Mouse (Mus musculus) embryonic facial prominence, embryonic 12.5 days (tissue): ENCODE data around the gene Pcnx. TPM values are rescaled to one million over a fixed set of nuclear protein-coding genes. Genes with fewer than 3 reads are reported as not detected.

Experiments
- ATAC-seq: fragments of 200-750 bp; cut with Nextera tagmentation; 2 replicates; pipeline ENCODE4 v1.8.0; 2017; ENCODE audit not compliant: insufficient number of reproducible peaks, insufficient read depth, low FRiP score, low TSS enrichment
- H3K27ac ChIP-seq: fragments of 300-500 bp; sonication (generic); 2 replicates; pipeline ENCODE4 v1.5.1; 2016; ENCODE audit warnings: mild to moderate bottlenecking
- H3K27me3 ChIP-seq: fragments of 300-500 bp; sonication (generic); 2 replicates; pipeline ENCODE4 v1.6.1; 2016; ENCODE audit warnings: mild to moderate bottlenecking, moderate library complexity
- H3K36me3 ChIP-seq: fragments of 300-500 bp; sonication (generic); 2 replicates; pipeline ENCODE4 v1.6.1; 2016; ENCODE audit warnings: mild to moderate bottlenecking
- H3K4me1 ChIP-seq: fragments of 300-500 bp; sonication (generic); 2 replicates; pipeline ENCODE4 v1.6.1; 2016
- H3K4me2 ChIP-seq: fragments of 300-500 bp; sonication (generic); replicated peaks from 2 replicates; pipeline ENCODE4 v1.6.1; 2016; ENCODE audit warnings: mild to moderate bottlenecking, moderate library complexity
- H3K4me3 ChIP-seq: fragments of 300-500 bp; sonication (generic); 2 replicates; pipeline ENCODE4 v1.5.1; 2016; ENCODE audit warnings: mild to moderate bottlenecking
- H3K9ac ChIP-seq: fragments of 300-500 bp; sonication (generic); 2 replicates; pipeline ENCODE4 v1.6.1; 2016; ENCODE audit warnings: mild to moderate bottlenecking, moderate library complexity
- H3K9me3 ChIP-seq: fragments of 300-500 bp; sonication (generic); 2 replicates; pipeline ENCODE4 v1.6.1; 2016; ENCODE audit warnings: mild to moderate bottlenecking, moderate library complexity
- WGBS: fragments of 180-500 bp; shearing (Covaris S2); methylation state at CpG from one replicate; pipeline ENCODE4 v1.1.7; 2016; 5-methylcytosine and 5-hydroxymethylcytosine counted together
- polyA plus RNA-seq: library from polyadenylated mRNA; unstranded; fragments of >200 nt; fragmentation: Nextera tagmentation; extraction: Ambion mirVana; gene quantifications from 2 replicates; pipeline ENCODE4 v1.2.1, GENCODE M21; 2016

Gene Pcnx
- polyA plus RNA-seq, 1 experiment from 2014 or later = 12.6 TPM

DNA sequence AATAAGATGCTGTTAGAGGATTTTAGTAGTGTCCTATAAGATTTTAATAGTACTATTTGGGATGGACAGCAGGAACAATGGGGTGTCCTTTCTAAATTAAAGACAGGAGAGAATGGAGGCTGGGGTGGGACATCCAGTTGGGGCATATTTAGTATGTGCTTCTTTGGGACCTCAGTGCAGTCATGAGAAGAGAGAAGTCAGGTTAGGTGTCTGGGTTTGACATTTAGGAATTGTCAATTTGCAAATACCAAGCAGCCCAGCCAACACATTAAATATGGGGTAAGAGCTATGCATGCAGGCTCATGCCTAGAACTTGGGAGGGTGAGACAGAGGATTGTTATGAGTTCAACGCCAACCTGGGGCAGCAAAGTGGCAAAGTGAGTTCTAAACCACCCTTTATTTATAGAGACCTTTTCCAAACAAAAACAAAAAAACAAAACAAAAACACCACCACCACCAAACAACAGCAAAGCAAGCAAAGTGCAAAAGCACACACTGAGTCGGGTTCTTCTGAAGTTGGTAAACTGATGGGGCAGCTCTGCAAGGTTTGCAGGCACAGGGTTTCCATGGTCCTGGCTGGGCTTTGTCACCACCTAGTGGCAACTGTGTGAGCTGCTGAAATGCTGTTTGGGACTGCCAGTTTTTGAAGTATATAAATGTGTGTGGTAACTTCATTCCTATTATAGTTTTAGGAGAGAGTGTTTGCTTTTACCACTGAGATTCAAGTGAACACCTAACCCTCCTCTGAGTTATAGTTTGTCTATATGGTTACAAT is 55.5 kb downstream of the Pcnx start:
- Histone ChIP-seq H3K4me2 (no peak overlapping the region), H3K4me1 (peaks cover 2% of the 10 kb centered on the region), H3K27ac (no peak overlapping the region), H3K9ac (no peak overlapping the region), H3K27me3 (no peaks in the 10 kb centered on the region), H3K36me3 (peaks cover 24% of the 10 kb centered on the region), H3K9me3 (no peaks in the 10 kb centered on the region), H3K4me3 (no peak overlapping the region)
- ATAC-seq = no peak
- WGBS = 58% methylated on average over 2 of the region's 2 CpGs

DNA sequence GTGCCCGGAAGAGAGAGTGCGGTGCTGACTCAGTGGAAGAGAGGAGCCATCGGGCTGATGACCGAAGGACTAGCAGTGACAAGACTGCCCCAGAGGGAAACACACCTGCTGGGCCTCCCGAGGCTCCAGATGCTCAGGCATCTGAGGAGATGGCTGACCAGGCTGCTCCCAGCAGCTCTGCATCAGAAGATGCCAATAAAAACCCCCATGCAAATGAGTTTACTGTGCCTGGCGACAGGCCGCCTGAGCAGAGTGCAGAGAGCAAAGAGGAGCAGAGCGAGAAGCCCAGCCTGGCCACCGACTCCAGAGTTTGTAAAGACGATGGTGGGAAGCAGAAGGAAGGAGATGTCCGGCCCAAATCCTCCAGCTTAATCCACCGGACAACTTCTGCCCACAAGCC is 58.5 kb downstream of the Pcnx start:
- Histone ChIP-seq H3K4me2 (no peak overlapping the region), H3K27ac (no peak overlapping the region), H3K9ac (no peak overlapping the region), H3K27me3 (no peaks in the 10 kb centered on the region), H3K4me1 (no peaks in the 10 kb centered on the region), H3K4me3 (no peak overlapping the region), H3K36me3 (peaks cover 24% of the 10 kb centered on the region), H3K9me3 (no peaks in the 10 kb centered on the region)
- no peak for ATAC-seq
- WGBS = 91% methylated on average over 12 of the region's 12 CpGs

DNA sequence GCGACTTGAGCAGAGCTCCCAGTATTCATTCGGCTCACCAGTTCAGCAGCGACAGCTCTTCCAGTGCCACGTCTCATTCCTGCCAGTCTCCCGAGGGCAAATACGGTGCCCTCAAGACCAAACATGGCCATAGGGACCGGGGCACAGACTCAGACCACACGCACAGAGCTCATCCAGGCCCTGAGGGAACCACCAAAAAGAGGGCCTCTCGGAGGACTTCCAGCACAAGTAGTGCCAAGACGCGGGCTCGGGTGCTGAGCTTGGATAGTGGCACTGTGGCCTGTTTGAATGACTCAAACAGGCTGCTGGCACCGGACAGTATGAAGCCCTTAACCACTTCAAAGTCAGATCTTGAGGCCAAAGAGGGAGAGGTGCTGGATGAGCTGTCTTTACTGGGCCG is 59.1 kb downstream of the Pcnx start:
- peaks cover 24% of the 10 kb centered on the region for H3K36me3 ChIP-seq
- H3K4me1 ChIP-seq = no peaks in the 10 kb centered on the region
- H3K4me3 ChIP-seq = no peak overlapping the region
- no peak overlapping the region for H3K4me2 ChIP-seq
- no peak overlapping the region for H3K27ac ChIP-seq
- H3K9me3 ChIP-seq = no peaks in the 10 kb centered on the region
- ATAC-seq = no peak
- H3K9ac ChIP-seq = no peak overlapping the region
- WGBS = 96% methylated on average over 14 of the region's 14 CpGs
- no peaks in the 10 kb centered on the region for H3K27me3 ChIP-seq

DNA sequence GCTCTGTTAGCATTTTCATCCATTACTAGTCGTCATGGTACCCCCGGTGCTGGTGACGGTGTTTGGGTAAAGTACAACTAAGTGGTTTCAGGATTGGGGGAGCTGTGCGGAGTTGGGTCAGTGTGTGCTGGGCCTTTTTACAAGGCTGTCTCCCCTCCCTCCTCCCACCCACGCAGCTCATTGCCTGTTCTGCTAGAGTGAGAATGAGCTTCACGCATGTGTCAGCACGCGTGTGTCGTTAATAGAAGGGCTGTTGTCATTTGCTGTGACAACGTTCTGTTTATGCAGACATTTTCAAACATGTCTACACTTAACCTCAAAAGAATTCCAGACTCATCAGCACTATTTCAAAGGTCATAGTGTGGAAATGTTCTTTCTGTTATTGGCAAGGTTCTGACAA is 60.2 kb downstream of the Pcnx start:
- Histone ChIP-seq H3K36me3 (peaks cover 24% of the 10 kb centered on the region), H3K4me2 (no peak overlapping the region), H3K4me1 (no peaks in the 10 kb centered on the region), H3K4me3 (no peak overlapping the region), H3K27ac (no peak overlapping the region), H3K9me3 (no peaks in the 10 kb centered on the region), H3K9ac (no peak overlapping the region), H3K27me3 (no peaks in the 10 kb centered on the region)
- WGBS = 83% methylated on average over 10 of the region's 10 CpGs
- no peak for ATAC-seq

DNA sequence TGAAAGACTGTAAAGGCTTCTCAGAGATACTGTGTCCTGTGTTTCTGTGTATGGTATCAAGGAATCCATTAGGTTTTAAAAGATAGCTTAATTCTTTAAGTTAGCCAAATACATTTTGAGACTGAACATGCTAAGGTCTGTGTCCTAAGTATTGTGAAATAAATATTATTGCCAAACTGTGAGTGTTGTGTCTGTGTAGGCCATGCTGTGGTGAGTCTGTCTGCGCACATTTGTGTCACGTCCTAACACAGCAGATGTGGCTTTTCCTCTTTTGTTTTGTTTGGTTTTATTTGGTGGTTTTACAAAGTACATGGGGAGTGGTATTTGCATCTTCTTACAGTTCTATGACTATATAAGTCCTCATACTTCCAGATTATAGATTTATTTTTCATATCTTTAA is 60.8 kb downstream of the Pcnx start:
- 85% methylated on average over 2 of the region's 2 CpGs for WGBS
- Histone ChIP-seq H3K27me3 (no peaks in the 10 kb centered on the region), H3K9me3 (no peaks in the 10 kb centered on the region), H3K4me1 (no peaks in the 10 kb centered on the region), H3K9ac (no peak overlapping the region), H3K4me2 (no peak overlapping the region), H3K36me3 (peaks cover 24% of the 10 kb centered on the region), H3K27ac (no peak overlapping the region), H3K4me3 (no peak overlapping the region)
- no peak for ATAC-seq

DNA sequence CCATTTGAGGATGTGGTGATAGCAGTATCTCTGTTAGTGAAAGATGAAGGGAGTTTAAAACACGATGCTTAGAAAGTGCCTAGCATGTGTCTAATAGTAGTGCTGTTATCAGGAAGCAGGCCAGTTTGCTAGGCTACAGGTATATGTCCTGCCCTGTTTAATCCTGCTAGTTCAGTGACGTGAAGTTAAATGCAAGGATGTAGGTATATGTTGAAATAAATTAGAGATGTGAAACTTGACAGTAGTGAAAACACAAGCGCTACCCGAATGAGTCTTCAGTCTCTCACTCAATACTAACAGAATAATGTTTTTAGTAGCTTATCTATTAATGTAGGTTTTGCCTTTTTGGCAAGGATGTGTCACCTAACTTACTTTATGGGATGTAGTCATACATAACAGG is 62.0 kb downstream of the Pcnx start:
- Histone ChIP-seq H3K27ac (no peak overlapping the region), H3K4me2 (no peak overlapping the region), H3K9me3 (no peaks in the 10 kb centered on the region), H3K9ac (no peak overlapping the region), H3K4me3 (no peak overlapping the region), H3K4me1 (no peaks in the 10 kb centered on the region), H3K27me3 (no peaks in the 10 kb centered on the region), H3K36me3 (peaks cover 24% of the 10 kb centered on the region)
- no peak for ATAC-seq
- 91% methylated on average over 4 of the region's 4 CpGs for WGBS

DNA sequence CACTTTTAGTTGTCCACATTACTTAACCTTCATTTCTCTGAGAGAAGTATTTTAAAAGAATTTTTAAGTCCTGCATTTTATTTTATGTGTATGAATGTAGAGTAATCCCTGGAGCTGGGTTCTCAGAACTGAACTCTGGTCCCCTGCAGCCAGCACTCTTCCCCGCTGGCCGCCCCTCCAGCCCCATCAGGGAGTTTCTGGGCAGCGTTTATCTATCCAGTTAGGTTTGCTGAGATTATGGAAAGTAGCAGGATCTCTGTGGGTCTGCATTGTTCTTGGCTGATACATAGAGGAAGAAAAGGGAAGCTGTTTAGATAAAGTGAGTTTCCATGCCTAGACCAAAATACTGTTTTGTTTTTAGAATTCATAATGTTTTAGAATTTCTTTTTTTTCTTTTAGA is 63.0 kb downstream of the Pcnx start:
- Histone ChIP-seq H3K36me3 (peaks cover 17% of the 10 kb centered on the region), H3K4me3 (no peak overlapping the region), H3K9me3 (no peaks in the 10 kb centered on the region), H3K9ac (no peak overlapping the region), H3K4me2 (no peak overlapping the region), H3K4me1 (peaks cover 8% of the 10 kb centered on the region), H3K27me3 (no peaks in the 10 kb centered on the region), H3K27ac (no peak overlapping the region)
- ATAC-seq = no peak
- WGBS = 84% methylated on average over 3 of the region's 3 CpGs

DNA sequence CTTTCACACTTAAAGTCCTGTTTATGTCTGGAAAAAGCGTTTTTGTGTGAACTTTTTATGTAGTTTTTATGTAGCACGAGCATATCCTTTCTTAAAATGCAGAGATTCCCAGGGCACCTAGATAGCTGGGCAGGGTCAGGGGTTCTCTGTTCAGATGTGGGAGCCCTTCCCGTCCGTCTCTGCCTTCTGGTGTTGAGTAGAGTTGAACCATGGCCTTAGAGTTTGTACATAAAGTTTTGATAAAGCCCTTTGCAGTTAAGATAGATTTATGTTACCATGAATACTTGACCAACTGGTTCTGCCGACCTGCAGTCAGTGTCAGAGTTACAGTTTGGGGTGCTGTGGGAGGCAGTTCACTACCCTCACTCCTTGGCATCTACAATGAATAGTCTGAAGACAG is 67.3 kb downstream of the Pcnx start:
- ATAC-seq = no peak
- peaks cover 12% of the 10 kb centered on the region for H3K4me1 ChIP-seq
- H3K27ac ChIP-seq = no peak overlapping the region
- H3K4me3 ChIP-seq = no peak overlapping the region
- H3K4me2 ChIP-seq = no peak overlapping the region
- H3K27me3 ChIP-seq = no peaks in the 10 kb centered on the region
- H3K9me3 ChIP-seq = no peaks in the 10 kb centered on the region
- no peaks in the 10 kb centered on the region for H3K36me3 ChIP-seq
- WGBS = 84% methylated on average over 5 of the region's 5 CpGs
- no peak overlapping the region for H3K9ac ChIP-seq

DNA sequence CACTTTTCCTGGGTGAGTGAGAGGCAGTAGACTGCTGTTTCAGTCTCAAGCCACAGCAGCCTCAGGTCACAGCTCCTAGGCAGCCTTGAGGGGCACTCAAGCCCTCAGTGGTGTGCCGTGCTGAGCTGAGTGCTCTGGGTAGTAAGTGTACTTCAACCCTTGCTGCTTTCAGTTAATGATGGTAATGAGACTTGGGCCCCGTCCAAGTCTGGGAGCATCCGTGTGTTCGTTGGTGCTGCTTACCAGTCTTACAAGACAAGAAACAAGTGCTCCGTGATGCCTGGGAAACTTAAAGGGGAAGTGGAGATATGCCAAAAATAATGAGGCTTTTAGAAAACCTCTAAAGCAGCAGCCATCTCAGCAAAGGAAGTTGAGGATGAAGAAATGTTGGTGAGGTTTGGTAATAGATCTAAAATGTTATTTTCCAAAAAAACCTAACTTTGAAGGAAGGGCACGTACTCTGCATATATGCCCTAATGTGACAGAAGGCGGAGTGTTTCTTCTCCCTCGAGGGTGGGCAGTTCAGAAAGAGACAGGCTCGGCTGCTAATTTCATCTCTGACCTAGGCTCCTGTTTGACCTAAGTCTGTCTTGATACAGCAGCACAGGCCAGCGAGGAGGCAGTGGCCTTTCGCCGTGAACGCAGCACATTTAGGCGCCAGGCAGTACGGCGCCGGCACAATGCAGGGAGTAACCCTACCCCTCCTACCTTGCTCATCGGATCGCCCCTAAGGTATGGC is 68.0 kb downstream of the Pcnx start:
- Histone ChIP-seq H3K4me3 (no peak overlapping the region), H3K36me3 (no peaks in the 10 kb centered on the region), H3K27me3 (no peaks in the 10 kb centered on the region), H3K9ac (no peak overlapping the region), H3K27ac (no peak overlapping the region), H3K4me2 (no peak overlapping the region), H3K4me1 (peaks cover 12% of the 10 kb centered on the region), H3K9me3 (no peaks in the 10 kb centered on the region)
- no peak for ATAC-seq
- WGBS = 73% methylated on average over 19 of the region's 19 CpGs

DNA sequence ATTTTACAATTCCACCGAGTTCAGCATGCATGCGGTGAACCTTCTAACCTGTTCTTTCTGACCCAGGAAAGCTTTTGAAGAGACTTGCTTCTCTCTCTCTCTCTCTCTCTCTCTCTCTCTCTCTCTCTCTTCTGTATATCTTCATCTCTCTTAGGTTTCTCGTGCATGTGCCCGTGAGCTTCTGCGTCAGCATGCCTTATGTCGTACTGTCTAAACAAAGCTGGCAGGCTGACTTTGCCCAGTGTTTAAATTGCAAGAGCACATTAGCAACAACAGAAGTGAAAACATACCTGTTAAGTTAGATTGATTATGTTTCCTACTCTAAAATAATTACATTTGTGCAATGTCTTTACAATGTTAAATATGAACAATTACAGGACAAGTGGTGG is 68.6 kb downstream of the Pcnx start:
- no peak overlapping the region for H3K4me2 ChIP-seq
- 73% methylated on average over 6 of the region's 6 CpGs for WGBS

DNA sequence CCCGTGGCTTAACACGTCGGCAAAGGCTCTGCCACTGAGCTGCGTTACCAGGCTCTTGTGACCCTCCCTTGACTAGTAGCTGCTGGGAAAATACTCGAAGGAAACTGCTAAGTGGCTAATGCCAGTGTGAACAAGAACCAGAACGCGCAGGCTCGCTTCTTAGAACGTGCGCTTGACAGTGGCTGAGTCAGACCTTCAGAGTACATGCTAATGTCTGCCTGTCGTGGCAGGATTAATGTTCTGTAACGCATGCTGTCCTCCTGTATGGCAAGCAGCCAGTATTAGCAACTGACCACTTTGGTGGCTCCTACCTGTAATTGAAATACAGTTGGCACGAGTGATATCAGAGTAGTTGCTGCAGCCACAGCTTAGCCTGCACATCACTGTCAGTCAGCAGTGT is 72.2 kb downstream of the Pcnx start:
- no peaks in the 10 kb centered on the region for H3K27me3 ChIP-seq
- H3K36me3 ChIP-seq = no peaks in the 10 kb centered on the region
- H3K4me3 ChIP-seq = no peak overlapping the region
- 83% methylated on average over 13 of the region's 13 CpGs for WGBS
- H3K9ac ChIP-seq = no peak overlapping the region
- peaks cover 12% of the 10 kb centered on the region for H3K4me1 ChIP-seq
- H3K4me2 ChIP-seq = no peak overlapping the region
- H3K9me3 ChIP-seq = no peaks in the 10 kb centered on the region
- no peak for ATAC-seq
- no peak overlapping the region for H3K27ac ChIP-seq

More for the DNA sequence above, 68.6 kb downstream of the Pcnx start:
- no peak overlapping the region for H3K9ac ChIP-seq
- H3K9me3 ChIP-seq = no peaks in the 10 kb centered on the region
- no peak overlapping the region for H3K4me3 ChIP-seq
- H3K27ac ChIP-seq = no peak overlapping the region
- peaks cover 12% of the 10 kb centered on the region for H3K4me1 ChIP-seq
- no peaks in the 10 kb centered on the region for H3K27me3 ChIP-seq
- ATAC-seq = no peak
- H3K36me3 ChIP-seq = no peaks in the 10 kb centered on the region

DNA sequence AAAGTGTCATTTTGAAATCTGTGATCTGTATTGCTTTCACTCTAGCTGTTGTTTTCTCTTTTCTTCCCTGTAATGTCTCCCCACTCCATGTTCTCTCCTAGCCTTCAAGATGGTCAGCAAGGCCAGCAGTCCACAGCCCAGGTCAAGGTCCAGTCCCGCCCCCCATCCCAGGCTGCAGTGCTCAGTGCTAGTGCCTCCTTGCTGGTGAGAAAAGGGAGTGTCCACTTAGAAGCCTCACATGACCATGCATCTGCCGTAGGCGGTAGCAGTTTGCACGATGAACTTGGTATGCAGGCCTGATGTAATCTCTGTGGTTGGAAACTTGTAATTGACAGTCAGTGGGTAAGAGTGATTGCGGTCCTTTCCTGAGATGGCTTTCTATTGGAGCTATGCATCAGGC is 73.6 kb downstream of the Pcnx start:
- H3K4me2 ChIP-seq = no peak overlapping the region
- H3K9ac ChIP-seq = no peak overlapping the region
- no peak for ATAC-seq
- no peaks in the 10 kb centered on the region for H3K27me3 ChIP-seq
- H3K36me3 ChIP-seq = no peaks in the 10 kb centered on the region
- no peaks in the 10 kb centered on the region for H3K4me1 ChIP-seq
- no peaks in the 10 kb centered on the region for H3K9me3 ChIP-seq
- 88% methylated on average over 5 of the region's 5 CpGs for WGBS
- H3K27ac ChIP-seq = no peak overlapping the region
- H3K4me3 ChIP-seq = no peak overlapping the region
